Mouse (Mus musculus) embryo, embryonic 10 days (tissue): Measurements from ENCODE around the gene Iqce.

Experiments used
- DNase-seq: peaks from one replicate; pipeline ENCODE4 v3.0.0-alpha.2; 2015; ENCODE audit warnings: low spot score

Iqce gene

GRCm38 (mm10) chr5:140661875-140662643 lies 40.1 kb downstream of the Iqce start:
- no peak for DNase-seq

GRCm38 (mm10) chr5:140661427-140661826 lies 40.8 kb downstream of the Iqce start:
- DNase-seq, result no peak

- no peak for DNase-seq
These were observed 41.8 kb downstream of the Iqce start for GRCm38 (mm10) chr5:140660398-140660797.

GRCm38 (mm10) chr5:140659607-140660272 lies 42.4 kb downstream of the Iqce start:
- DNase-seq, result no peak

GRCm38 (mm10) chr5:140654096-140654845 lies 47.9 kb downstream of the Iqce start:
- no peak for DNase-seq

GRCm38 (mm10) chr5:140652587-140652986 lies 49.6 kb downstream of the Iqce start:
- DNase-seq, result no peak

- no peak for DNase-seq
These were observed 50.9 kb downstream of the Iqce start for GRCm38 (mm10) chr5:140651231-140651630.

GRCm38 (mm10) chr5:140649881-140650414 lies 52.2 kb downstream of the Iqce start:
- no peak for DNase-seq

- DNase-seq, result peak; percentile 99
These were observed 53.0 kb downstream of the Iqce start for GRCm38 (mm10) chr5:140649101-140649667.

GRCm38 (mm10) chr5:140648519-140649100 lies 53.6 kb downstream of the Iqce start, which contains the start of gene Ttyh3:
Gene Ttyh3, minus strand, starts transcription at chr5:140649031.
- DNase-seq, result peak; percentile 62

GRCm38 (mm10) chr5:140647821-140648518 lies 54.2 kb downstream of the Iqce start:
- DNase-seq, result peak; percentile 34

GRCm38 (mm10) chr5:140647031-140647760 lies 55.0 kb downstream of the Iqce start:
- DNase-seq, result no peak

GRCm38 (mm10) chr5:140646171-140646570 lies 56.0 kb downstream of the Iqce start:
- no peak for DNase-seq

- no peak for DNase-seq
These were observed 56.7 kb downstream of the Iqce start for GRCm38 (mm10) chr5:140645454-140645853.

GRCm38 (mm10) chr5:140644702-140645201 lies 57.4 kb downstream of the Iqce start:
- no peak for DNase-seq

GRCm38 (mm10) chr5:140644263-140644662 lies 57.9 kb downstream of the Iqce start:
- DNase-seq, result no peak

- no peak for DNase-seq
These were observed 60.1 kb downstream of the Iqce start for GRCm38 (mm10) chr5:140642076-140642475.

- DNase-seq, result peak; percentile 38
These were observed 60.8 kb downstream of the Iqce start for GRCm38 (mm10) chr5:140641254-140641928.

- no peak for DNase-seq
These were observed 61.4 kb downstream of the Iqce start for GRCm38 (mm10) chr5:140640812-140641211.

GRCm38 (mm10) chr5:140639871-140640270 lies 62.3 kb downstream of the Iqce start:
- no peak for DNase-seq
